Mouse (Mus musculus) Muller cell, postnatal 12 days (primary cell): ENCODE measurements at regions not wholly inside any gene's neighbourhood (a gene's known extent, or its start where the extent isn't known, plus 50 kb on each side); places are given as distances from the start of the nearest gene placed in this dataset.
"Not testable (repeated sequence)": the region's sequence is repeated elsewhere in the genome, so short reads cannot be mapped to it uniquely, and the experiment has no call there.

Experiments
- DNase-seq: peaks from one replicate; pipeline ENCODE4 v3.0.0-alpha.2; 2015; ENCODE audit errors: inconsistent ontology term

- peak; percentile 82 for DNase-seq
These were observed 102.7 kb downstream of the Ptpn20 start for GRCm38 (mm10) chr14:33691690-33692089.

DNA sequence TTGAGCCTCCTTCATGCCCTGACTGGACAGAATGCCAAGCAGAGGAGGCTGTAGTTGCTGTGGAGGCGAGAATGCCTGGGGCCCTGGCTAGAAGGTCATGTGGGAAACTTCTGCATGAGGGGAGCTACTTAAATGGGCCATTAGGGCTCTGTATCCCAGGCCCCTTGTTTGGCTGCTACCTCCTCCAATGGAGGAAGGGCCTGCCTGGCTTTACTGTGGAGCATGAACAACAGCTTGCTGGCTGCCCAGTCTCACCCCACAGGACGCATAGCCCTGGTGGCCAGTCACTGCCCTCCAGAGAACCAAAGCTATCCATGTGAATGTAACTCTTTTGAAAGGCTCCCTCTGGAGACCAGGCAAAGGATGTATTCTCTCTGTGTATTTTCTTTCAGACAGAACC is 105.2 kb downstream of the Ptpn20 start:
- peak; percentile 48 for DNase-seq

GRCm38 (mm10) chr14:33695362-33695982 is 106.5 kb downstream of the Ptpn20 start:
- DNase-seq: peak; percentile 48

DNA sequence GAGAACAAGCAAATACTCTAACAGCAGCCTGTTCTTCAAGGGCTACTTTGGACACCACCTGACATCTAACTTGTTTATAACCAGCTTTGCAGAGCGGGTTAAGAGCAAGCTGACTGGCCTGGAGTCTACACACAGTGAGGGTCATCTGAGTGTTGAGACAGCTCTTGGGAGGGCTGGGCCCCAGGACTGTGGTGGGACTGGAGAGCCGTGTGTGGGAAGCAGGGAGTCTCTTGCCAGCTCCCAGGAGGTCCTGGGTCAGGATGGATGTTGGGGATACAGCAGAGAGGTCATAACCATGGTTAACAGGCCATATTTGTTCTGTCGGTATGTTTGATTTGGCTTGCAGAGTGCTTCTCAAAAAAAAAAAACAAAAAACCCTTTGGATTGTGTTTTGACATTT is 107.8 kb downstream of the Ptpn20 start:
- DNase-seq: no peak

- no peak for DNase-seq
These were observed 110.9 kb downstream of the Ptpn20 start for GRCm38 (mm10) chr14:33699777-33700438.

DNA sequence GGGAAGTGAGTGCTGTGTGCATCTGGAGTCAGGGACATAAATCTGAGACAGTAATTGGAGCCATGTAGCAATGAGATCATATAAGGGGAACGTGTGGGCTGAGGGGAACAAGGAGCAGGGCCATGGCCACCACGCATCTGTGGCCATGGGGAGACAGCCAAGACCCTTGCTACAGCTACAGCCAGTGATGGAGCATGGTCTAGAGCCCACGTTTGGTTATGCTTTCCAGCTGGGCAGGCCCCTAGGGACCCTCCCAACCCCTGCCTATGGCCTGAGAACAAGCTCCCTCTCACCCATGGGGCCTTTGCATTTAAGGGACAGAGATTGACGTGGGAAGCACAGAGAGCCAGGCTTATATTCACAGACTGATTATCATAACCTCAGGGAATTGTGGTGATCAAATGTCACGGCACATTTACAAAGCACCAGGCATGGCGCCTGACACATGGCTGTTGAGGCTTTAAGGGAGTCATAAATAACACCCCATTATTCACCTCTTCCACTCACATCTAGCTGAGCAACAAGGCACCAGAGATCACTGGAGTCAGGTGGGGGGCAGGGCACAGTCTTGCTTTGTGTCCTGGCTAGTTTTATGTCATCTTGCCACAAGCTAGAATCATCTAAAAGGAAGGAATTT is 118.8 kb downstream of the Ptpn20 start:
- DNase-seq: no peak

GRCm38 (mm10) chr14:33708298-33708665 is 119.3 kb downstream of the Ptpn20 start:
- DNase-seq: no peak

GRCm38 (mm10) chr14:33712458-33712857 is 123.5 kb downstream of the Ptpn20 start:
- no peak for DNase-seq

DNA sequence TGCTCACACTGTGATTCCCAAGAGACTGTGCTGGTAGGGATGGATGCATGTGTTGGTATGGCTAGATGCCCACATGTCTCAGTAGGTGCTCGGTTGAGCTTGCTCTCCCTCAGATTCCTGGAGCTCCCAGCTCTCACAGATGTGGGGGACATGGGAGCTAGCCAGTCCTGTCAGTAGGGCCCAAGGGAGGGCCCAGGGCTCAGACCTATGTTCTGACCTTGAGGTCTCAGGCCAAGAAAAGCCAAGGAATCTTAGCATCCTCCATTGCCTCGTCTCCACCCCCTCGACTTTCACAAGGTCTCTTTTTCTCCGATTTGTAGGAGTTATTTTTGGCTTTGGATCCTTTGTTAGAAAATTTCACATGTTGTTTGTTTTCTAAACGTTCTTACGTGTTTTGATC is 130.6 kb downstream of the Ptpn20 start:
- DNase-seq: no peak

DNA sequence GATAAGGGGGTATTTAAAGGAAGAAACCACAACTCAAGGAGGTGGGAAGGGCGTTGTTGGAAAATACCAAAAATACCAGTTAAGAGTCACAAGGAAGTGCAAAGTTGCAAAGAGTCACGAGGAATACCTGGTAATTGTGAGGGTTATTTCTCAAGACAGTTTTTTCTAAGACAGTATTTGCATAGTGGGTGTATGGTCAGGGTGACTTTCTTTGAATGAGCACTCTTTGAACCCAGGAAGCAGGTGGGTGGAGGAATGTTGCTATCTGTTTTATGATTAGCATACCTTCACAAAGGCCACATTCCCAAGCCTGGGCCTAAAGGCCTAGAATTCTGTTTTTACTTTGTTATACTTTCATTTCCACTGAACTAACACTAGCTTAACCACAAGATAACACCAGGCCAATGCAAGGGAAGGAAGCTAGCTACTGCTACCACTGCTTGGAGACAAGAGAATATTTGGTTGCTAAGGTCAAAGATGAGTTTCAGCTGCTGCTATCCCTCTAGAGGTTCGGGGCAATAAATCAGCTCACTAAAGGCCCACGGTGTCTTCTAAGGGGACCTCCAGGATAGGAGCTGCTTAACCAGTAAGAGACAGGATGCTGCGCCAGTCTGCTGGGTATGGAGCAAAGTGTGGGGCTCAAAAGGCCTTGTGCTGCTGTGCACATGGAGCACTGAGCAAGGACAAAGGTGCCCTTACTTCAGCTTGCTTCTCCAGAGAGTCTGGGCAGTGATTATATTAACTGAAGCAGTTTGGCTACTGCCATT is 133.6 kb downstream of the Ptpn20 start:
- DNase-seq: not testable (repeated sequence)

- no peak for DNase-seq
These were observed 137.5 kb downstream of the Ptpn20 start for GRCm38 (mm10) chr14:33726500-33726899.

GRCm38 (mm10) chr14:33729115-33729884 is 140.3 kb downstream of the Ptpn20 start:
- DNase-seq: peak; percentile 42

GRCm38 (mm10) chr14:33732698-33733097 is 143.7 kb downstream of the Ptpn20 start:
- peak; percentile 83 for DNase-seq

DNA sequence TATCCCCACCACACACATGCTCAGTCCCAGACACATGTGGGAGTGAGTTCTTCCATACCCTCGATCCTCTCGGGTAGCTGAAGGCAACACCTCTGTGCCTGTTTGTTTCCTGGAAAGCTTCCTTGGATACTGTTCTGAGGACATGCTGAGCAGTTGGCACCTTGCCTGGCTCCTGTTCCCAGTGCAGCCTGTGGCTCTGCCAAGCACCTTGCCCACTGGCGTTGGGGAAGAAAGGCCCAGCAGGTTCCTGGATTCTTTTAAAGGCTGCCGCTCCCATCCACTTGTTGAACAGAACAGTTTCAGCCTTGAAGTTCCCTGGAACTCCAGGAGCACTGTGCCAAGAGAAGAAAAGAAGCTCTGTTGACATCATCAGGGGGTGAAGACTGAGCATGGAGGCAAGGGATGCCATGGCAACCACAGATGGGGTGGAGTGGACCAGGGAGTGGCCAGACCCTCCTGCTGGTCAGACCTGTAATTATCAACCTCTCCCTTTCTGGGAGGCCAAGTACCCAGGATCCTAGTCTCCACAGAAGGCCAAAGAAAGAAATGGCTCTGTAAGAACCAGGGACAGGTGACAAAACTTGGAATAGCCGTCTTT is 145.5 kb downstream of the Ptpn20 start:
- peak; percentile 81 for DNase-seq

DNA sequence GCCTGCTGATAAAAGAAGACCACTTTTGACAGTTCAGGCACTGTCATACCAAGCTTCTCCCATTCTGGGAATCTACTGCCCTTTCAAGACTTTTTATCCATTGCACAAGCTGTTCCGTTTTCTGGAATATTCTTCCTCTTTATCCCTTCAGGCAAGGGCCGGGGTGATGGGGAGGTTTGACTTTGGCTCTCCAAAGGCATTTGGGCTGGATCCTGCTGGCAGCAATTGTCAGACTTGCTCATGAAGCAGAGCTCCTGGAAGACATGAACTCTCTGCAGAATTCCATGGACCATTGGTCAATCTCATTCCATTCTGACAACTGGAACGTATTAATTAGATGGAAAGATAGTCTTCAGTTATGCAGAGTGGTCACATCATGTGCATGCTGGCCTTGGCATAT is 146.6 kb downstream of the Ptpn20 start:
- peak; percentile 12 for DNase-seq

DNA sequence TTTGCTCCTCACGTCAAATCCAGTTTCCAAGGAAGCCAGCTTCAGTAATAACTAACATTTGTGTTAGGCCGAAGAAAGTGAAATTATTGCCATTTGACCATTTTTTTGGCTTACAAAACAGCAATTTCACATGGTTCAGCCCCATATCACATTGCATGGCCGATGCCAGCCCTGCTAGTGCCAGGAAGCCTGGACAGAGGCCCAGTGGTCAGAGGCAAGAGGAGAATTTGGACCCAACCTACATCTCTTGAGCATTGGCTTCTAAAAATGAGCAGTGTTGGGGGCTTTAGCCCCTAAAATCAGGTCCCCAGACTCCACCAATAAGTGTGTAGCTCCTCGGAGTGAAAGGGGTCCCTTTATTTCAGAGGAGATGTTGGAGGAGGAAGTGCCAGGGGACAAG is 157.2 kb downstream of the Ptpn20 start:
- no peak for DNase-seq

DNA sequence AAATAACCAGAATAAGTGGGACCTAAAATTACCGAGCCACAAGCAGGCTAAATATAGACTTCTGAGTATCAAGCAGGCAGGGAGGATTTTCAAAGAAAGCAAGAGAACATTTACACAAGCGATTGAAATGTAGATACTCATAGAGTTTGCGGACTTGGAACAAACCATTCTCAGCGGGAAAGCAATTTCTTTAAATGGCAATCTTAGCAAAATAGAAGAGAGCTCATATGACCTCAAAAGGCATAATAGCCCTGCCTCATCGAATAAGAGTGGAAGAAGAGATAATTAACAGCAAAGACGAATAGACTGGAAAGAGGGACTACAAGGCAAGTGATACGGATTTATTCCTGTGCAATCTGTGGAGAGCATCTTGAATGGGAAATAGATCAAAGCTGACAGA is 163.7 kb upstream of the Gdf10 start:
- no peak for DNase-seq

- DNase-seq: peak; percentile 61
These were observed 159.7 kb upstream of the Gdf10 start for GRCm38 (mm10) chr14:33763641-33764046.

DNA sequence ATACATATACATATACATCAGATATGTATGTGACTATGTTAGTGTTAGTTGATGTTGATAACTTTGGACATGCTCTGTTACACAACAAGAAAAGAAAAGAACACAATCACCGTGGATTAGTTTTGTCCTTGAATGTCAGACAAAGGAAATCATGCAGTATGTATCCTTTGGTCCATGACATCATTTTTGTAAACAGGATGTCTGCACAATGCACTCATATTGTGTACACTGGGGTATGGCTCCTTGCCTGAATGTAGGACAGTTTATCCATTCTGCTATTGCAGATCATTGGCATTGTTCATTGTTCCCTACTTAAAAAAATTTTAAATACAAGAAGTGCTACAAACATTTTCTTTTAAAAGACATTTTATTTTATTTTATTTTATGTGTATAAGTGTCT is 157.6 kb upstream of the Gdf10 start:
- DNase-seq: no peak

GRCm38 (mm10) chr14:33772374-33772773 is 151.0 kb upstream of the Gdf10 start:
- DNase-seq: no peak

- no peak for DNase-seq
These were observed 133.8 kb upstream of the Gdf10 start for GRCm38 (mm10) chr14:33789556-33789955.
